Comparison of ENCODE assay signal across 25 mouse cellular contexts in the genomic region with DNA sequence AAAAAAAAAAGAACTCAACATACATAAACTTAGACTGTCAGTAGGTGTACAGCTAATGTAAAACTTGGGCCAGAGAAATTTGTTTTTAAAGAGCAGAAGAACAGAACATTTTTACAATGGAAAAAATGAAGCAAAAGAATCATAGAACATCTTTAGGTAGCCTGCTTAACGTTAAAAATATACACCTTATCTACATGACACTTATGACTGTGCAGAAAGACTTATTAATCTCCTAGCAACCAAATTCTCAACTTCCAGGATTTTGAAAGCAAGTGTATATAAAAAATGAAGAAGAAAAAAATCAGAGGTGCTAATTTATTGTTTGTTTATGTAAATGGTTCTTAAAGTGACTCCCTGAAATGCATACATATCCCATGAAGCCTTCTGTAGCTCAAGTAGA.
"Had no signal": no experiment of that assay in that cellular context is flagged by ENCODE, and none has a peak within 500 bp of the region (broad histone marks: within the 10 kb centered on the region; RNA-seq: fewer than 3 reads in every experiment).

No protein-coding gene starts in this region.

- DNase-seq: gastrocnemius, adult 2 months; gastrocnemius, postnatal 10 days; gastrocnemius, postnatal 25 days; heart, adult 18-20 months; heart, postnatal 14 days; heart, postnatal 36 days; kidney, adult 11 months; kidney, adult 2 months; kidney, adult 9 months; kidney, postnatal 14 days; kidney, postnatal 36 days; liver; liver, embryonic 13.5 days had no signal

- H3K9ac ChIP-seq: heart, embryonic 13.5 days; heart, embryonic 15.5 days; hindbrain, embryonic 12.5 days; hindbrain, embryonic 14.5 days; kidney, embryonic 15.5 days; limb, embryonic 12.5 days; liver, embryonic 13.5 days had no signal

- H3K27me3 ChIP-seq: heart, embryonic 13.5 days; heart, embryonic 15.5 days; hindbrain, embryonic 12.5 days; kidney, embryonic 15.5 days; liver, embryonic 13.5 days had no signal

- H3K9me3 ChIP-seq: heart, embryonic 13.5 days; heart, embryonic 15.5 days; hindbrain, embryonic 12.5 days; kidney, embryonic 15.5 days; limb, embryonic 10.5 days; limb, embryonic 12.5 days; liver, embryonic 13.5 days had no signal

- H3K27ac ChIP-seq: gastrocnemius, adult 2 months; heart, embryonic 13.5 days; heart, embryonic 15.5 days; hindbrain, embryonic 12.5 days; hindbrain, embryonic 14.5 days; kidney, embryonic 15.5 days; kidney, postnatal 0 days; layer of hippocampus, adult 2 months; left cerebral cortex, adult 2 months; limb, embryonic 10.5 days; limb, embryonic 12.5 days; liver, embryonic 13.5 days had no signal

- H3K4me3 ChIP-seq: gastrocnemius, adult 2 months; heart, embryonic 13.5 days; heart, embryonic 15.5 days; hindbrain, embryonic 12.5 days; kidney, embryonic 15.5 days; layer of hippocampus, adult 2 months; left cerebral cortex, adult 2 months; limb, embryonic 10.5 days; limb, embryonic 12.5 days; liver, embryonic 13.5 days had no signal

- ATAC-seq: hindbrain, embryonic 16.5 days; intestine, embryonic 16.5 days had no signal

- H3K36me3 ChIP-seq: heart, embryonic 13.5 days; heart, embryonic 15.5 days; hindbrain, embryonic 12.5 days; kidney, embryonic 15.5 days; limb, embryonic 10.5 days; limb, embryonic 12.5 days; liver, embryonic 13.5 days had no signal

- H3K4me1 ChIP-seq: hindbrain, embryonic 12.5 days; kidney, embryonic 15.5 days; limb, embryonic 10.5 days; liver, embryonic 13.5 days had no signal
